Mouse (Mus musculus) forebrain, embryonic 13.5 days (tissue): ENCODE measurements around the gene Lrrc32. TPM values are rescaled to one million over a fixed set of nuclear protein-coding genes. Genes with fewer than 3 reads are reported as not detected.

Experiments used
- ATAC-seq: fragments of 200-750 bp; cut with Nextera tagmentation; 2 replicates; pipeline ENCODE4 v1.8.0; 2017
- H3K27ac ChIP-seq: fragments of 300-500 bp; sonication (generic); 2 replicates; pipeline ENCODE4 v1.5.1; 2015; ENCODE audit warnings: inconsistent platforms, mild to moderate bottlenecking, moderate library complexity
- H3K27me3 ChIP-seq: fragments of 300-500 bp; sonication (generic); 2 replicates; pipeline ENCODE4 v1.6.1; 2015; ENCODE audit warnings: mild to moderate bottlenecking, inconsistent platforms
- H3K36me3 ChIP-seq: fragments of 300-500 bp; sonication (generic); 2 replicates; pipeline ENCODE4 v1.6.1; 2015; ENCODE audit warnings: mild to moderate bottlenecking, inconsistent platforms; ENCODE audit not compliant: poor library complexity, severe bottlenecking
- H3K4me1 ChIP-seq: fragments of 300-500 bp; sonication (generic); 2 replicates; pipeline ENCODE4 v1.6.1; 2015; ENCODE audit warnings: inconsistent platforms
- H3K4me2 ChIP-seq: fragments of 300-500 bp; sonication (generic); 2 replicates; pipeline ENCODE4 v1.6.1; 2015; ENCODE audit warnings: inconsistent platforms, mild to moderate bottlenecking, moderate library complexity
- H3K4me3 ChIP-seq: fragments of 300-500 bp; sonication (generic); 2 replicates; pipeline ENCODE4 v1.5.1; 2015; ENCODE audit warnings: mild to moderate bottlenecking, inconsistent platforms
- H3K9ac ChIP-seq: fragments of 300-500 bp; sonication (generic); 2 replicates; pipeline ENCODE4 v1.6.1; 2015; ENCODE audit warnings: mild to moderate bottlenecking, inconsistent platforms
- H3K9me3 ChIP-seq: fragments of 300-500 bp; sonication (generic); replicated peaks from 2 replicates; pipeline ENCODE4 v1.6.1; 2016; ENCODE audit warnings: inconsistent platforms
- WGBS: fragments of 180-500 bp; shearing (Covaris S2); methylation state at CpG from one replicate; pipeline ENCODE4 v1.1.7; 2015; 5-methylcytosine and 5-hydroxymethylcytosine counted together
- polyA plus RNA-seq: library from polyadenylated mRNA; unstranded; fragments of >200 nt; fragmentation: Nextera tagmentation; extraction: Ambion mirVana; gene quantifications from 2 replicates; pipeline ENCODE4 v1.2.1, GENCODE M21; 2015

Gene Lrrc32
- 1.8 and 2.1 TPM in 2 replicates for polyA plus RNA-seq

DNA sequence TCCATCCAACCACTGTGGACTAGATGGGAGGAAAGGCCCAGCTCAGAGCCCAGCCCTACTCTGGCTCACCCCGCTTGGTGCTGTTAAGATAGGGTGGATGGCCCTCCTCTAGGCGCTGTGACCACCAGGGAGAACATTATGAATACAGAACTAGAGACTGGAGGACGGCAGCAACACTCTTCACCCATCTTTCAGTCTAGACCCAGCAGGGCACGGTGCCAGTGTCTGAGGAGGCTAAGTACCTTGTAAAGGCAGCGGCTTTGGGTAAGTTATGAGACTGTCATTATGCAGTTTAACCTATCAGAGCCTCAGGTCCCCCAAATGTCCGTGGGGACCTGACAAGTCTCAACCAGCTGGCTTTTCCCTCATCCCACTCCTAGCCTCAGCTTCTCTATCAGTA lies at the start of gene Lrrc32:
Lrrc32 (plus strand) TSS at position 153 of the 400 bp plus-strand sequence.
- H3K9me3 ChIP-seq: no peaks in the 10 kb centered on the region
- peak within 1 kb of the TSS; percentile 51 for H3K4me3 ChIP-seq
- peak within 1 kb of the TSS; percentile 87 for H3K4me2 ChIP-seq
- ATAC-seq: peak; percentile 13; the same call in 1 of the 2 replicates
- peak within 1 kb of the TSS; percentile 64 for H3K9ac ChIP-seq
- peaks cover 34% of the 10 kb centered on the region for H3K27me3 ChIP-seq
- H3K36me3 ChIP-seq: no peaks in the 10 kb centered on the region
- peaks cover 19% of the 10 kb centered on the region for H3K4me1 ChIP-seq
- 49% methylated on average over 6 of the region's 6 CpGs for WGBS
- no peak within 1 kb of the TSS for H3K27ac ChIP-seq

DNA sequence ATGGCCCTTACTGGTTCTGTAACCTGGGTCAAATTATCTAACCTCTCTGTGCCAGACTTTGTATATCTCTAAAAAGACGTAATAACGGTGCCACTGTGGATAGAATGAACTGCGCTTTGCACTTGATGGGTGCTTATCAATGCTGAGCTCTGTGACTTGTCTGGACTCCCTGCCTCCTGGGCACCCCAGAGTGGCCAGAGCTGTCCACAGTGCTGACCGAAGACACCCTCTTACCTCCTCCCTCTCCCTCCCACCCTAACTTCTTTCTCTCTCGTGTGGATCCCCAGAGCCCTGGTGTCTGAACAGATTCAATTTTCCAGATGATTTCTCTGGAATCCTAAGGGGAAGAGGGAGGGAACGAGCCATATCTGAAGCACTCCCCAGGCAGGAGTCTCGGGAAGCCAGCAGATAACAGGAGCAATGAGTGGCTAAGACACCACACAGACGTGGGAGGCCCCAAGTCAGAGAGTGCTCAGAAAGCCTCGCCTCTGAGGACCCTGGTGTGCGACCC lies 49.1 kb upstream of the Lrrc32 start, which contains the start of gene Gucy2d:
Gucy2d (plus strand) TSS at position 461 of the 511 bp plus-strand sequence.
- H3K36me3 ChIP-seq: no peaks in the 10 kb centered on the region
- WGBS: 50% methylated on average over 10 of the region's 10 CpGs
- 0 out of 2 replicates have a peak, but pooled peaks cover 2% of the 10 kb centered on the region for H3K27me3 ChIP-seq
- H3K4me1 ChIP-seq: no peaks in the 10 kb centered on the region
- no peak for ATAC-seq
- no peak within 1 kb of the TSS for H3K4me3 ChIP-seq
- no peak within 1 kb of the TSS for H3K27ac ChIP-seq
- no peaks in the 10 kb centered on the region for H3K9me3 ChIP-seq
- no peak within 1 kb of the TSS for H3K4me2 ChIP-seq
- H3K9ac ChIP-seq: no peak within 1 kb of the TSS

DNA sequence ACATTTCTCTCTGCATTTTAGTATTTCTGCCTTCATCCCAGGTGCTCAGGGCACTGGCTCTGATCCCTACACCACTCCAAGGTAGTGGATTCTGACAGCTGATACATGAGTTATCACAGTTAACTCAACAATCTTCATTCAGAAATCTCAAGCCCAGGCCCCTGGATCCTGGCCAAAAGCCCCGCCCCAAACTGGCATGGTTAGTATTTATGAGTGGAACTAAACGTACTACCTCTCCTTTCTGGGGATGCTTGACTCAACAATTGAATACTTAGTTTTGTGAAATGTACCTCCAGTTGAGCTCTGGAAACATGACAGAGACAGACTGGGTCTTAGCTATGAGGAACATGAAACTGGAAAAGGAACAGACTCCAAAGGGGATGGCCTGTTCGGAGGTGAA lies 42.2 kb upstream of the Lrrc32 start:
- Histone ChIP-seq H3K27me3 (no peaks in the 10 kb centered on the region), H3K27ac (no peak overlapping the region), H3K4me2 (no peak overlapping the region), H3K36me3 (no peaks in the 10 kb centered on the region), H3K4me3 (no peak overlapping the region), H3K9me3 (no peaks in the 10 kb centered on the region), H3K4me1 (no peaks in the 10 kb centered on the region), H3K9ac (no peak overlapping the region)
- no peak for ATAC-seq
- 71% methylated on average over 3 of the region's 3 CpGs for WGBS

DNA sequence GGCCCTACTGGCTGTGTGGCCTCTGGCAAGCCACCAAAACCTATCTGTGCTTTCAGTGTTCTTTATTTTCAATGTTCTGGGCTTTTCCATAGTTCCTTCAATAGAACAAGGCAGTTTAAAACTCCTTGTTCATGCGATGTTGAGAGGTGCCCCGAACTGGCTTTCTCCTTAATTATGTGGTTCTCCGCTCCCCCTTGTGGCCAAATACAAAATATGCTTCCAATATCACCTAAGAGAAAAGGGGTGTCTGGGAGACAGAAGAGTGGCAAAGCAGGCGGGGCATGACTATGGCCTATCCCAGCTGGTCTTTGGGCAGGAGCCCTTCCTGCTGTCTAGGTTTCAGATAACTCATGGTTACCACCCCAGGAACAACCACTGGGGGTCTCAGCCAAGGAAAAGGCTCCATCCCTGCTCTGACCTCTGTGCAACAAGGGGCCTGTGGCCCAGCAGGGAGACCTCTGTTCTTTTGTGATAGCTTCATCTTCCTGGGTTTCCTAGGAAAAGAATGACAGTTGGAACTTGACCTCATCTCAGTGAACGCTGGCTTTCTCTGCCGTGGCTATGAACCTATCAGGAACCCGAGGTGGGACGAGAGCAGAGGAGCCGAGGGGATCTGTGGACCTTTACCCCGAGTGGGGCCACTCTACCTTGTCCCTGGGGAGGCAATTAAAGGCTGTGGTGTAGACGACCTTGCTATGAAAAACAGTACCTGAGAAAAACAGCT lies 41.3 kb upstream of the Lrrc32 start:
- no peak overlapping the region for H3K9ac ChIP-seq
- no peaks in the 10 kb centered on the region for H3K9me3 ChIP-seq
- no peaks in the 10 kb centered on the region for H3K4me1 ChIP-seq
- no peaks in the 10 kb centered on the region for H3K27me3 ChIP-seq
- H3K36me3 ChIP-seq: no peaks in the 10 kb centered on the region
- ATAC-seq: no peak
- WGBS: 61% methylated on average over 11 of the region's 11 CpGs
- H3K27ac ChIP-seq: no peak overlapping the region
- H3K4me2 ChIP-seq: no peak overlapping the region
- H3K4me3 ChIP-seq: no peak overlapping the region

DNA sequence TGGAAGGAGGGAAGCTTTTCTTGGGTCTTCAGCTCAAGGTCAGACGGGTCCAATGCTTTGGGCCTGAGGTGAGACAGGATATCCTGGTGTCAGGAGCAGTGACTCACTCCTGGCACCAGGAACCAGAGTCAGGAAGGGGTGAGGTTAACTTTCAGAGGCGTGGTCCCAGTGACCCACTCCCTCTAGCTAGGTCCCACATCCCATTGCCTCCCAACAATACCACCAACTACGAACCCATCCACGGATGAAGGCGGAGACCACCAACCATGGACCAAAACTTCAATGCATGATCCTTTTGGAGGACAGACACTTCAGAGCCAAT lies 40.8 kb upstream of the Lrrc32 start:
- no peaks in the 10 kb centered on the region for H3K27me3 ChIP-seq
- no peaks in the 10 kb centered on the region for H3K4me1 ChIP-seq
- 95% methylated on average over 5 of the region's 5 CpGs for WGBS
- H3K4me3 ChIP-seq: no peak overlapping the region
- no peaks in the 10 kb centered on the region for H3K9me3 ChIP-seq
- no peaks in the 10 kb centered on the region for H3K36me3 ChIP-seq
- no peak overlapping the region for H3K9ac ChIP-seq
- no peak for ATAC-seq
- H3K27ac ChIP-seq: no peak overlapping the region
- no peak overlapping the region for H3K4me2 ChIP-seq

DNA sequence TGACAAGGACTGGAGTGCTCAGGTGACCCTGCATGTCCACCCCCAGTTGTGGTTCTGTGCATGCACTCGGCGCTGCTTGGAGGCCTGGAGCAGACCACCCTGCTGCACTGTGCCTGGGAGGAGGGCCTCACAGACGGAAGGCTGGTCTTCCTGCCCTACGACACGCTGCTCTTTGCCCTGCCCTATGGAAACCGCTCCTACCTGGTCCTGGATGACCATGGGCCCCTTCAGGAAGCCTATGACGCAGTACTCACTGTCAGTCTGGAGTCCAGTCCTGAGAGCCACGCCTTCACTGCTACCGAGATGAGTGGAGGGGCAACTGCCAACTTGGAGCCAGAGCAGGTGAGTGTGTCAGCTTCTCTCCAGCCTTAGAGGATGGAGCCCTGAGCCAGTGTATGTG lies 39.4 kb upstream of the Lrrc32 start:
- Histone ChIP-seq H3K4me2 (no peak overlapping the region), H3K4me3 (no peak overlapping the region), H3K9me3 (no peaks in the 10 kb centered on the region), H3K27ac (no peak overlapping the region), H3K27me3 (no peaks in the 10 kb centered on the region), H3K36me3 (no peaks in the 10 kb centered on the region), H3K4me1 (no peaks in the 10 kb centered on the region), H3K9ac (no peak overlapping the region)
- 85% methylated on average over 9 of the region's 9 CpGs for WGBS
- ATAC-seq: no peak

DNA sequence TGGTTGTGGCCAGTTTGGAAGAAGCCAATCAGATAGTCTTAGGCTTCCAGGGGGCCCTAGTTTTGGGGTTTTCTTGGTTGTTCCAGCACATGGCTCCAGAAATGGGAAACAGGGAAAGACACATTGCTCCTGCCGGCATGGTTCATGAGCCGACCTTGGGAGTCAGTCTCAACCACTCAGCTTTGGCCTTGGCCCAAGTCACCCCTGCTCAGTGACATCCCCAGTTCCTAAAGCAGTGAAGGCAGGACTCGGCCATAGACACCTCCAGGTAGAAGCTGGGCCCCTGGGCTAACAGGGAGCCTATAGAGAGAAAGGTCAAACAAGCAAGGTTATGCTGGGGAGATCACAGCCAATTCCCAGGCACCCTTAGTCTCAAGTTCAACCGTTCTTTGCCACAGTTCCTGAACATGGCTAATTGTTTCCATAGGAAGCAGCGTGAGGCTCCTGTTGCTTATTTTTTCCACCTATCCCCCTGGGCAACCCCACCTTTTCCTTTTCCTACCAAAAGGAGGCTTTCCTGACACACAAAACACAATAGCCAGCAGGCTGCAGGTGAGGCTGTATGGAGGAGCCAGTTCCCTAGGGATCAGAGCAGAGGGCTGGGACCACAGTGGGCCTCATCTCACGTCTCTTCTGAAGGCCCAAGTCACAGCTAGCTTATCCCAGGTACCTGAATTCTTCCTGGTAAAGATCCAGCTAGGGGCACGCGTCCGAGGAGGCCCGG lies 34.5 kb upstream of the Lrrc32 start:
- Histone ChIP-seq H3K9me3 (no peaks in the 10 kb centered on the region), H3K27ac (no peak overlapping the region), H3K9ac (no peak overlapping the region), H3K36me3 (no peaks in the 10 kb centered on the region), H3K4me3 (no peak overlapping the region), H3K4me2 (no peak overlapping the region), H3K27me3 (no peaks in the 10 kb centered on the region), H3K4me1 (no peaks in the 10 kb centered on the region)
- ATAC-seq: no peak
- WGBS: 83% methylated on average over 10 of the region's 10 CpGs

DNA sequence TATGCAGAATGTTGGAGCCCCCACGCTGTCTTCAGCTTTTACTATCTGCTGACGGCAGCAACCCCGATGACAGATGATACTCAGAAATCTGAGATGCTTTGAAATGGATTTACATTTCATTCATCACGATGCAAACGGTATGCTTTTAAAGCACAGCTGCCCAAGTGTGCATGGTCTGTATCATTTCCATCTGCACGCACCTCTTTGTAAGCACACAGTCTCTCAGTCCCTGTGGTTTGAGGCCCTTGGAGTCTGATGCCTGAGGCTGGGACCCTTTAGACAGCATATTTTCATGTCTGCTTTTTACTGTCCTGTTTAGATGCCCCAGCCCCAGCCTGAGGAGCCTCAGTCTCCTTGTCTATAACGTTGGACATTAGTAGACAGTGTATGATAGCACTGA lies 28.8 kb upstream of the Lrrc32 start:
- Histone ChIP-seq H3K4me1 (no peaks in the 10 kb centered on the region), H3K36me3 (no peaks in the 10 kb centered on the region), H3K9me3 (no peaks in the 10 kb centered on the region), H3K4me3 (no peak overlapping the region), H3K9ac (no peak overlapping the region), H3K27me3 (no peaks in the 10 kb centered on the region), H3K27ac (no peak overlapping the region), H3K4me2 (no peak overlapping the region)
- ATAC-seq: no peak
- 83% methylated on average over 7 of the region's 7 CpGs for WGBS

DNA sequence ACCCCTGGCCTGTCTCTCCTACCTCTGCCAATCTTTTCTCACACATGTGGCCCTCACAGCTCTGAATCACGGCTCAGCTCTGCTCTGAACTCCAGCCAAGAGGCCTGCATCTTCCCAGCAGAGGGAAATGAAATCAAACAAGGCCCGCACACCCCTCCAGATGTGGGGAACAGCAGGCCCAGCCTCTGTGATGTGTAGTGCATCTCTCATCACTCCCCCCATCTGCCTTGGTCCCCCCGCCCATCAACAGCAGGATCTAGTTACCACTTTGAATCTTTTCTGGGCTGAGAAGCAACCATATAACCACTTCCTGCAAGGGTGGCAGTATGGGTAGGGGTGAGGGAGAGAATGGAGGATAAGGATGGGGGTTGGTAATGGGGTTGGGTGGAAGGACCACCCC lies 20.0 kb upstream of the Lrrc32 start:
- H3K9me3 ChIP-seq: no peaks in the 10 kb centered on the region
- 80% methylated on average over 3 of the region's 3 CpGs for WGBS
- H3K36me3 ChIP-seq: no peaks in the 10 kb centered on the region
- H3K27ac ChIP-seq: no peak overlapping the region
- no peaks in the 10 kb centered on the region for H3K27me3 ChIP-seq
- no peak overlapping the region for H3K4me2 ChIP-seq
- H3K4me1 ChIP-seq: no peaks in the 10 kb centered on the region
- H3K4me3 ChIP-seq: no peak overlapping the region
- no peak for ATAC-seq
- no peak overlapping the region for H3K9ac ChIP-seq

DNA sequence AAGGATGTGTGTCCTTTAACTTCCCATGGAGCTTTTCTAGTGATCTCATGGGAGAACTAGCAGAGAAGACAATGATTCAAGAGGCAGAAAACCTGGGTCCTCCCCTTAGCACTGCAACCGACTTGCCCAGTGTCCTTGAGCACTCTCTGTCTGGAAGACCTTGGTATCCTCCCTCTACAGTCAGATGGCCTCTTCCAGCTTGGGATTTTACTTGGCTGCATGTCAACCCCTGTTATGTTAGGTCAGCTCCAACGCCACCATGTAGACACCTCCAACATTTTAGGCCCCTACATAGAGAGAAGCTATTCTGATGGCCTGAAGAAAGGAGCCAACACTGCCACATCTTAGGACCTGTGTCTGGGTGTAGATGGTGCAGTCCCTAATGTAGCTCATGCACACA lies 16.6 kb upstream of the Lrrc32 start:
- H3K27ac ChIP-seq: no peak overlapping the region
- no peak overlapping the region for H3K9ac ChIP-seq
- no peak for ATAC-seq
- H3K4me2 ChIP-seq: no peak overlapping the region
- H3K4me3 ChIP-seq: no peak overlapping the region
- H3K27me3 ChIP-seq: no peaks in the 10 kb centered on the region
- no peaks in the 10 kb centered on the region for H3K36me3 ChIP-seq
- 86% methylated on average over 2 of the region's 2 CpGs for WGBS
- H3K9me3 ChIP-seq: no peaks in the 10 kb centered on the region
- no peaks in the 10 kb centered on the region for H3K4me1 ChIP-seq

DNA sequence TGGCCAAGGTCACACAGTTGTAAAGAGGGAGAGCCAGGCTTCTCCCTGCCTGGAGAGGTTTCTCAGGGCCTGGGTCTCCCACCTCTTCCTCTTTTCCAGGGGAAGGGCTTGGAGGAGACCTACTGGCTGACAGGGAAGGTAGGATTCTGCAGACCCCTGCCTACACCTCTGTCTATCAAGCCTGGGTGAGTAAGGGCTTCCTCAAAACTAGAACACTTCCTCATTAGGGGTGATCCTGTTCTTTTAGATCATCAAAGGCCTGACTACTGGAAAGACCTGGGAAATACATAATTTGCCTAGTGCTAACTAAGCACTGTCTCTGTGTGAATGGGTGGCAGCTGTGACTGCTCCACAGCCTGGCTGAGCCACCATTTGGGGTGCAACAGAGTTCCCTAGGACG lies 14.5 kb upstream of the Lrrc32 start:
- Histone ChIP-seq H3K4me1 (no peaks in the 10 kb centered on the region), H3K4me2 (no peak overlapping the region), H3K9ac (no peak overlapping the region), H3K9me3 (no peaks in the 10 kb centered on the region), H3K27me3 (no peaks in the 10 kb centered on the region), H3K36me3 (no peaks in the 10 kb centered on the region), H3K4me3 (no peak overlapping the region), H3K27ac (no peak overlapping the region)
- no peak for ATAC-seq
- WGBS: 76% methylated on average over 1 of the region's 1 CpGs

DNA sequence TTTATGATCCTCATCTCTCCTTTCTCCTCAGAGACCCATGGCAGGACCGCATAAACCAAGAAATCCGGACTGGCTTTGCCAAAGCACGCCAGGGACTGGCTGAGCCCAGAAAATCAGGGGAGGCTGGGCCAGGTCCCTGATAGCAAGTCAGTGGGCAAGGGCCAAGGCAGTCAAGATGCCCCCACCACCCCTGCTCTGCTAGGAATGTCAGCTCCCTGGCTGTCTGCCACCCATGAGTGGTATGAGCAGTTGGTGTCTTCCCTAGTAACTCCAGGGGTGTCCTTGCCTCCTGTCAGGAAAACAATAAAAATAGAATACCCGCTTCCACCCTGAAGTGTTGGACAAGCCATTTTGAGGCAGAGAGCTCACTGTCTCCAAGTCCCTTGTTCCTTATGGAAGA lies 11.9 kb upstream of the Lrrc32 start:
- 90% methylated on average over 4 of the region's 4 CpGs for WGBS
- Histone ChIP-seq H3K9me3 (no peaks in the 10 kb centered on the region), H3K4me2 (no peak overlapping the region), H3K27me3 (no peaks in the 10 kb centered on the region), H3K9ac (no peak overlapping the region), H3K4me1 (no peaks in the 10 kb centered on the region), H3K27ac (no peak overlapping the region), H3K4me3 (no peak overlapping the region), H3K36me3 (no peaks in the 10 kb centered on the region)
- ATAC-seq: no peak
